Comparison of ENCODE assay signal across 9 mouse cellular contexts in the genomic region with DNA sequence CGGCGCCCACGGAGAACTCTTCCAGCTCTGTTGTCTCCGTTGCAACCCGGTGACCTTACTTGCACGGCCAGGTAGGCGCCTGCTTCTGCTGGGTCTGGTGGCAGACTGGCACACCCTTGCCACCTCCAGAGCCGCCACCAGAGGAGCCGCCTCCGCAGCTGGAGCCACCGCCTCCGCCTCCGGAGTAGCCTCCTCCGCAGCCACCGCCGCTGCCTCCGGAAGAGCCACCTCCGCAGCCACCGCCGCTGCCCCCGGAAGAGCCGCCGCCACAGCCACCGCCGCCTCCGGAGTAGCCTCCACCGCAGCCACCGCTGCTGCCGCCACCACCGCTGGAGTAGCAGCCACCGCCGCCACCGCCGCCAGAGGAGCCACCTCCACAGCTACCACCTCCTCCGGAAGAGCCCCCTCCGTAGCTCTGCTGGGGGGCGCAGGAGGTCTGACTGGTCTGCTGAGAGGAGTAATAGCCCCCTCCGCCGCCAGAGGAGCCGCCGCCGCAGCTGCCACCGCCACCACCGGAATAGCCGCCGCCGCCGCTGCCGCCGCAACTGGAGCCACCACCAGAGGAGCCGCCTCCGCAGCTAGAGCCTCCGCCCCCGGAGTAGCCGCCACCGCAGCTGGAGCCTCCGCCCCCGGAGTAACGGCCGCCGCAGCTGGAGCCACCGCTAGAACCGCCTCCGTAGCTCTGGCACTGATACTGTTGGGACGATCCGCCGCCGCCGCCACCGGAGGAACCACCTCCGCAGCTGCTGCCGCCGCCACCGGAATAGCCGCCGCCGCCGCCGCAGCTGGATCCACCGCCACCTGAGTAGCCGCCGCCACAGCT. TPM values are rescaled to one million over a fixed set of nuclear protein-coding genes. Genes with fewer than 3 reads are reported as not detected.
DNase-seq lines count a peak whose midpoint lies in the region; ATAC-seq and TF ChIP-seq lines count a peak whose summit lies in the region.
"Had no signal": no experiment of that assay in that cellular context is flagged by ENCODE, and none has a peak within 500 bp of the region (broad histone marks: within the 10 kb centered on the region; RNA-seq: fewer than 3 reads in every experiment).

No protein-coding gene starts in this region.

- peak; percentile 46 for TF ChIP-seq CTCF in intestine, postnatal 0 days (IDR thresholded peaks at IDR 0.05; ENCODE audit: low read depth)

- peak overlapping the region; percentile 62 for H3K9ac ChIP-seq in intestine, postnatal 0 days (ENCODE audit: low read depth, low read length)

- peak overlapping the region; percentile 76 for H3K4me3 ChIP-seq in intestine, postnatal 0 days (ENCODE audit: low read depth, low read length)

- ATAC-seq in granulocyte monocyte progenitor cell, adult 5-6 weeks (replicated peaks; ENCODE audit: poor library complexity, severe bottlenecking): peak; percentile 64
- peak; percentile 91 for ATAC-seq in intestine, postnatal 0 days

- H3K4me1 ChIP-seq in intestine, postnatal 0 days (replicated peaks; ENCODE audit: control insufficient read depth, insufficient read depth, low read length): no peaks in the 10 kb centered on the region

- WGBS in intestine, postnatal 0 days: under 1% methylated on average over 60 of the region's 82 CpGs

- H3K9me3 ChIP-seq in intestine, postnatal 0 days (ENCODE audit: control insufficient read depth): no peaks in the 10 kb centered on the region

- peak; percentile 68 for DNase-seq in adrenal gland, adult 8-10 months
- peak; percentile 76 for DNase-seq in embryo, embryonic 11 days
- DNase-seq in left cerebral cortex, postnatal 36 days (ENCODE audit: low spot score in 2 of 2): peak; percentile 71 to 74
- peak; percentile 53 for DNase-seq in mesoderm, embryonic 11.5 days (ENCODE audit: low read depth, low spot score)
- peak; percentile 24 to 71 for DNase-seq in spleen, postnatal 4 days (ENCODE audit: low spot score in 2 of 2)
- DNase-seq in c-Kit-positive CD71-positive TER-119-positive erythroid progenitor cells, embryonic 14.5 days (ENCODE audit: low spot score): no peak

- peaks cover 23% of the 10 kb centered on the region; the same call in 1 of the 2 replicates for H3K27me3 ChIP-seq in intestine, postnatal 0 days (replicated peaks; ENCODE audit: control insufficient read depth, insufficient read depth, low read length)

- H3K36me3 ChIP-seq in intestine, postnatal 0 days (ENCODE audit: control insufficient read depth, insufficient read depth): no peaks in the 10 kb centered on the region

- intact Hi-C loops in left cerebral cortex, postnatal 36 days (cut with DNase I): no loop called here

- peak overlapping the region; percentile 99 for H3K4me2 ChIP-seq in intestine, postnatal 0 days (replicated peaks; ENCODE audit: low read depth)

- peak overlapping the region; percentile 70 for H3K27ac ChIP-seq in intestine, postnatal 0 days (ENCODE audit: low read depth, low read length)

RNA-seq across cellular contexts. Expression of a gene that starts 2.3 kb away (rescaled TPM):
- under 1 TPM in 1 of 4 experiments, not detected in 3; 0.17 TPM for total RNA-seq in adrenal gland, adult 8-10 months (2022)
- not detected in 2 replicates for total RNA-seq in granulocyte monocyte progenitor cell, adult 5-6 weeks (2014; fragmentation: Nextera tagmentation)
- total RNA-seq in granulocyte monocyte progenitor cell, adult 5-6 weeks (2017): not detected in 2 replicates
- polyA plus RNA-seq in intestine, postnatal 0 days (2015; fragmentation: Nextera tagmentation; extraction: Ambion mirVana): 1.1 and 1.5 TPM in 2 replicates
- total RNA-seq in left cerebral cortex, postnatal 36 days (2021): 1 to 10 TPM; 1.0 to 2.8 TPM

RNA-seq across cellular contexts. Expression of a gene that starts 43.1 kb away (rescaled TPM):
- total RNA-seq in adrenal gland, adult 8-10 months (2022): not detected
- total RNA-seq in granulocyte monocyte progenitor cell, adult 5-6 weeks (2014; fragmentation: Nextera tagmentation): not detected in 2 replicates
- total RNA-seq in granulocyte monocyte progenitor cell, adult 5-6 weeks (2017): not detected in 2 replicates
- not detected in 2 replicates for polyA plus RNA-seq in intestine, postnatal 0 days (2015; fragmentation: Nextera tagmentation; extraction: Ambion mirVana)
- not detected for total RNA-seq in left cerebral cortex, postnatal 36 days (2021)
- polyA plus RNA-seq: large intestine, adult 2 months had no signal
